Mouse (Mus musculus): ENCODE data around the gene Atp8b4. TPM values are rescaled to one million over a fixed set of nuclear protein-coding genes. Genes with fewer than 3 reads are reported as not detected.
A peak's percentile ranks its signal among the peaks of the same experiment; 100 is the strongest.
"Not testable (repeated sequence)": the region's sequence is repeated elsewhere in the genome, so short reads cannot be mapped to it uniquely, and the experiment has no call there.

Gene Atp8b4
- polyA plus RNA-seq, 1 experiment from 2014 or later = 0.44 TPM

DNA sequence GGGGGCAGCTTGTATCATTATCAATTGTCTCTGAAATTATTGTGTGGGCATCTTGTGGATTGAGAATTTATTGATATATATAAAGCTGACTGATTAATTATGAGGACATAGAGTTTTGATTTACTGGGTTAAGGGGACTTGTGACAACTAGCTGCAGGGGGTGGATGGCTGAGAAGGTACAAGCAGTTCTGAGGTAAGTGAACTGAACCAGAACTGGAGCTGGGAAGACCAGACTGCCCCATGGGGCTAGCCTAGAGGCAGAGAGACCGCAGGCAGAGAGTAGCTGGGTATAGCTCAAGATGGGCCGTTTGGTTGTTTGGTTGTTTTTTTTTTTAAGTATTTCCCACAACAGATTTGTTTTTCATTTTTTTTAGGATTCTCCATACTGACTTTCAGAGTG, 23.8 kb upstream of the Atp8b4 start:
- Histone ChIP-seq H3K4me2 (ENCODE audit: low read depth, low read length, severe bottlenecking) (no peak overlapping the region), H3K9ac (ENCODE audit: low read length) (no peak overlapping the region), H3K9me3 (ENCODE audit: control insufficient read depth, low read length) (no peaks in the 10 kb centered on the region), H3K27me3 (ENCODE audit: control insufficient read depth, insufficient read depth, low read length) (no peaks in the 10 kb centered on the region), H3K27ac (ENCODE audit: low read depth, low read length) (no peak overlapping the region), H3K36me3 (ENCODE audit: control insufficient read depth, insufficient read depth, low read length) (no peaks in the 10 kb centered on the region), H3K4me3 (ENCODE audit: low read depth, low read length) (no peak overlapping the region), H3K4me1 (replicated peaks; ENCODE audit: control insufficient read depth, insufficient read depth, low read length) (no peaks in the 10 kb centered on the region)
- DNase-seq (ENCODE audit: low spot score) (no peak), ATAC-seq (replicated peaks; ENCODE audit: low FRiP score) (no peak)
- WGBS = 78% methylated on average over 2 of the region's 2 CpGs

DNA sequence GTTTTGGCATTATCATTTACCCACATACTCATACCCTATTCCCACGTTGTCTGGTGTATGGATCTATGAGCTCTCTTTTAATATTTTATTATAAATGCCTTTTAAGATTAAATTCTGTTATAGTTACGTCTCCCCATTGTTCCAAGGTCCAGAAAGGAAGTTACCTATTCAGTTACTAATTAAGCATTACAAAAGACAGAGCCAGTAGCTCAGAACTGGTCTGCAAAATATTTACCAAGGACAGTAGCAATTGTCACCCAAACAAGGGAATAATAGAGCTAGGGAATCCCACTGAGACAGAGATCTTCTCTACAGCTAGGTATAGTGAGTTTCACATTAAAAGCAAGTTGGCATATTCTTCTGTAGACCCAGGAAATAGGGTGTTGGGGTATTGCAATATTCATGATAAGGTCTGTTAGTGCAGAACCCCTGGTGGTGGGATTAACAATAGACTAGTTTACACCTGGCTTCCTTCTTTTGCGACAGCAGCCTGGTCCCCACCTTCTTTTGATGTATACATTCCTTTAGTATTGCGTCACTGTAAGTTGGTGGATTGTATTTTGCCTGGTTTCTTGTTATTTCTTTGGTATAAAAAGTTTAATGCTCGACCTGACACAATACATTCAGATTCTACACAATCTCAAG, 22.7 kb upstream of the Atp8b4 start:
- not testable (repeated sequence) for DNase-seq (ENCODE audit: low spot score); H3K4me3 ChIP-seq (ENCODE audit: low read depth, low read length); H3K4me2 ChIP-seq (ENCODE audit: low read depth, low read length, severe bottlenecking); H3K27me3 ChIP-seq (ENCODE audit: control insufficient read depth, insufficient read depth, low read length); H3K27ac ChIP-seq (ENCODE audit: low read depth, low read length); H3K4me1 ChIP-seq (replicated peaks; ENCODE audit: control insufficient read depth, insufficient read depth, low read length); H3K36me3 ChIP-seq (ENCODE audit: control insufficient read depth, insufficient read depth, low read length); H3K9me3 ChIP-seq (ENCODE audit: control insufficient read depth, low read length); ATAC-seq (replicated peaks; ENCODE audit: low FRiP score); H3K9ac ChIP-seq (ENCODE audit: low read length)
- 68% methylated on average over 5 of the region's 5 CpGs for WGBS

DNA sequence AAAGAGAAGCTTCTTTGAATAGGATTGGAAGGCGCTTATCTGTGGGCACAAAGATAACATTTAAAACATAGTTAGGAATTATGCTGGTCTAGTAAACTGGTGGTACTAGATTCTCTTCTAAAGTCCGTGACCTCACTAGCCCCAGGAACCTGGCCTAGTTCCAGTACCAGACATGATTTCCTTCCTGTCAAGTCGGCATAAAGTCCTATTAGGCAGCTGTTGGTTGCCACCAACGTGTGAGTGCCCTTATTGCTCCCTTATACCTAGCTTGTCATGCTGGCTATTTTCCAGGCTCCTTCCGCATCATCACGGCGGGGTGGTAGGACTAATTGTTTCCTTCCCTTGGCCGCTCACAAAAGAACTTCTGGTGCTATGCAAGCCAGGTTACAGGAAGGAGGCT, 21.6 kb upstream of the Atp8b4 start:
- DNase-seq (ENCODE audit: low spot score) (no peak), ATAC-seq (replicated peaks; ENCODE audit: low FRiP score) (no peak)
- H3K9me3 ChIP-seq (ENCODE audit: control insufficient read depth, low read length) = no peaks in the 10 kb centered on the region
- H3K36me3 ChIP-seq (ENCODE audit: control insufficient read depth, insufficient read depth, low read length) = no peaks in the 10 kb centered on the region
- H3K27me3 ChIP-seq (ENCODE audit: control insufficient read depth, insufficient read depth, low read length) = no peaks in the 10 kb centered on the region
- H3K9ac ChIP-seq (ENCODE audit: low read length) = no peak overlapping the region
- 79% methylated on average over 8 of the region's 8 CpGs for WGBS
- H3K27ac ChIP-seq (ENCODE audit: low read depth, low read length) = no peak overlapping the region
- H3K4me1 ChIP-seq (replicated peaks; ENCODE audit: control insufficient read depth, insufficient read depth, low read length) = no peaks in the 10 kb centered on the region
- no peak overlapping the region for H3K4me2 ChIP-seq (ENCODE audit: low read depth, low read length, severe bottlenecking)
- no peak overlapping the region for H3K4me3 ChIP-seq (ENCODE audit: low read depth, low read length)

DNA sequence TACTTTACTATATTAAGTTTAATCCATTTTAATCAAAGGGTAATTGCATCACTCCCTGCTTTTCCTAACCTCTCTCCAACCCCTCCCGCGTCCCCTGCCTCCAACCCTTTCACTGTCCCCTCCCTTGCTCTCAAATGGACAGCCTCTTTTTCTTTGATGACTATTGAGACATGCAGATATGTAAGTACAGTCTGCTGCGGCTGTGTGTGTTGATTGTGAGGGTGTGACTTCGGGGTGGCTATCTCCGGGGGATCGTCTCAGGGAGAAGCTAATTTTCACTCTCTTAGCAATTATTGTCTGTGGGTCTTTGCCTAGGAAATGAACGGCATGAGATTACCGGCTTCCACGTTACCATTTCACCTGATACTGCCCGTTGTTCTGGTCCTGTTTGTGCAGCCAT, 21.0 kb upstream of the Atp8b4 start:
- 79% methylated on average over 10 of the region's 10 CpGs for WGBS
- no peak overlapping the region; the same call in 1 of the 2 replicates for H3K9ac ChIP-seq (ENCODE audit: low read length)
- no peaks in the 10 kb centered on the region for H3K27me3 ChIP-seq (ENCODE audit: control insufficient read depth, insufficient read depth, low read length)
- no peak overlapping the region for H3K27ac ChIP-seq (ENCODE audit: low read depth, low read length)
- no peaks in the 10 kb centered on the region for H3K9me3 ChIP-seq (ENCODE audit: control insufficient read depth, low read length)
- no peaks in the 10 kb centered on the region for H3K4me1 ChIP-seq (replicated peaks; ENCODE audit: control insufficient read depth, insufficient read depth, low read length)
- no peaks in the 10 kb centered on the region for H3K36me3 ChIP-seq (ENCODE audit: control insufficient read depth, insufficient read depth, low read length)
- H3K4me3 ChIP-seq (ENCODE audit: low read depth, low read length) = no peak overlapping the region
- no peak overlapping the region for H3K4me2 ChIP-seq (ENCODE audit: low read depth, low read length, severe bottlenecking)
- DNase-seq (ENCODE audit: low spot score) = no peak
- ATAC-seq (replicated peaks; ENCODE audit: low FRiP score) = no peak

DNA sequence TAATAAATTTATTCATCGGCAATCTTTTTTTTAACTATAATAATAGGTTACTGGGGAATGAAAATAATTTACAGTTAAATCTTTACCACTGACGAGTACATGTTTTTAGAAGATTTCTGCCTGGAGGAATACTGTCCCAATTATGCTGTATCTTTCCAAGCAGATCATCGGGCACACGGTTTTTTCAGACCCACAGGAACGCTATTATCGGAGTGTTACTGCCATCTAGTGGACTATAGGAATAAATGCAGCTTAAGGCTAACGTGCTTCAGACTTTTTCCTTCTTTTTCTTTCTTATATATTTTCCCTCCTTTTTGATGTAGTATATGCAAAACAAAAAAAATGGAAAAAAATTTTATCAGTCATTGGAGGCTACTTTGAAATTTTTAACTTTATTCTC, 20.4 kb upstream of the Atp8b4 start:
- ATAC-seq (replicated peaks; ENCODE audit: low FRiP score) = peak; percentile 71
- WGBS = 12% methylated on average over 7 of the region's 7 CpGs
- no peaks in the 10 kb centered on the region for H3K36me3 ChIP-seq (ENCODE audit: control insufficient read depth, insufficient read depth, low read length)
- H3K27me3 ChIP-seq (ENCODE audit: control insufficient read depth, insufficient read depth, low read length) = no peaks in the 10 kb centered on the region
- no peaks in the 10 kb centered on the region for H3K9me3 ChIP-seq (ENCODE audit: control insufficient read depth, low read length)
- no peaks in the 10 kb centered on the region for H3K4me1 ChIP-seq (replicated peaks; ENCODE audit: control insufficient read depth, insufficient read depth, low read length)
- no peak overlapping the region for H3K4me2 ChIP-seq (ENCODE audit: low read depth, low read length, severe bottlenecking)
- H3K27ac ChIP-seq (ENCODE audit: low read depth, low read length) = no peak overlapping the region
- no peak for DNase-seq (ENCODE audit: low spot score)
- H3K9ac ChIP-seq (ENCODE audit: low read length) = no peak overlapping the region
- H3K4me3 ChIP-seq (ENCODE audit: low read depth, low read length) = no peak overlapping the region

DNA sequence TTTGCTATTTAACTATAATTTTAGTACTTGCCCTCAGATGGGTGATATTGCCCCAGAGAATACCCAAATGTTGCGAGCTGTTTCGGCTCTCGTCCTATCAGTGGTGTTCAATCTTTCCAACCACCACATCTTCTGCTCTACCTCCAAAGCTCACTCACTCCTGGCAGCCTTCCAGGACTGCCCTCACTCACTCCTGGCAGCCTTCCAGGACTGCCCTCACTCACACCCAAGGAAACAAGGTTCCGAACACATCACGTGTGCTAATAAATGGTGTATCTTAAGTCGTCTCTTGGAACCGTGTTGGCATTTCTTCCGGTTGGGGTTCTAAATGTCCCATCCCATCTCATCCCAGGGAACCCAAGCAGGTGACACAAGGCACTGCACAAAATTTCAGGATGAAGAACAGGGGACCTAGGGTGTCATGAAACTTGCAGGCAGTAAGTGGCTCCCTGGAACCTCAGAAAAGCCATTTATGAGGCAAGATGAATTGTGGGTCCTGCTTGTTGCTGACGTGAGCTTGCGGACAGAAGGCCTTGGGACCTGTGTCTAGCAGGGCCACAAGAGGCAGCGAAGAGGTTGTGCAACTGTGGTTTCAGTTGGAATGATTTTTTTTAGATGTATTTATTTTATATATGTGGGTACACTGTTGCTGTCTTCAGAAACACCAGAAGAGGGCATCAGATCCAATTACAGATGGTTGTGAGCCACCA, 19.6 kb upstream of the Atp8b4 start:
- H3K4me1 ChIP-seq (replicated peaks; ENCODE audit: control insufficient read depth, insufficient read depth, low read length) = no peaks in the 10 kb centered on the region
- no peak overlapping the region for H3K9ac ChIP-seq (ENCODE audit: low read length)
- ATAC-seq (replicated peaks; ENCODE audit: low FRiP score) (no peak), DNase-seq (ENCODE audit: low spot score) (no peak)
- no peak overlapping the region for H3K27ac ChIP-seq (ENCODE audit: low read depth, low read length)
- no peak overlapping the region for H3K4me2 ChIP-seq (ENCODE audit: low read depth, low read length, severe bottlenecking)
- H3K27me3 ChIP-seq (ENCODE audit: control insufficient read depth, insufficient read depth, low read length) = no peaks in the 10 kb centered on the region
- H3K9me3 ChIP-seq (ENCODE audit: control insufficient read depth, low read length) = no peaks in the 10 kb centered on the region
- H3K36me3 ChIP-seq (ENCODE audit: control insufficient read depth, insufficient read depth, low read length) = no peaks in the 10 kb centered on the region
- WGBS = 92% methylated on average over 11 of the region's 11 CpGs
- no peak overlapping the region for H3K4me3 ChIP-seq (ENCODE audit: low read depth, low read length)

DNA sequence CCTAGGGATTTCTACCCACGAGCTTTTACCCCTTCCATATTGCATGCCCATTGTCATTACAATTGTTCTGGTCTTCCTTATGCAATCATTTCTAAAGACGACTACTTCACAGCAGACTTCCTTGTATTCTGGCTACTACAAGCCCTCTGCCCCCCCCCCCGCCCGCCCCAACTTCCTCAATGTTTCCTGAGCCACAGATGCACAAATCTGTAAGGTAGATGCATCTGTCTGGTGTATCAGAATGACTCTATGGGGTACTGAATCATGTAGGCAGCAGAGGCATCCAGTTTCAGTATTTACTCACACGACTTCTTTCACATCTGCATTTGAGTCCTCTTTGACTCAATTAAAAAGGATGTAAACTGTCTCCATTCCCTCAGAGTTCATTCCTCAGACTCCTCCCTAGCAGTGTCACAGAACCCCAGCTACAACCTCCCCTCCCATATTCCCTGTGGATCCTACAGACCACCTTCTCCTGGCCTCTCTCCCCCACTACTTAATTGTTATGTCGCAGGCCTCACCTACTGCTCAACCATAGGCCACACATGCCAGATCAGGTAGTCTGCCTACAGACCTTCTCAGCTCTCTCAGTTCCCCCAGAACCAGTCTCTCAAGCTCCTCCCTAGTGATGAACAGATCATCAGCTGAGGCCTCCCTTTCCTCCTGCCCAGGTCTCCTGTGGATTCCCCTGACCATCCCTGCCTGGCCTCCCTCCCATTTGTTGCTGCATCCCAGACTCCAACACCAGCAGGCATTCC, 14.8 kb upstream of the Atp8b4 start:
- no peak overlapping the region for H3K9ac ChIP-seq (ENCODE audit: low read length)
- ATAC-seq (replicated peaks; ENCODE audit: low FRiP score) = no peak
- whole genome bisulfite sequencing = 79% methylated on average over 6 of the region's 6 CpGs

DNA sequence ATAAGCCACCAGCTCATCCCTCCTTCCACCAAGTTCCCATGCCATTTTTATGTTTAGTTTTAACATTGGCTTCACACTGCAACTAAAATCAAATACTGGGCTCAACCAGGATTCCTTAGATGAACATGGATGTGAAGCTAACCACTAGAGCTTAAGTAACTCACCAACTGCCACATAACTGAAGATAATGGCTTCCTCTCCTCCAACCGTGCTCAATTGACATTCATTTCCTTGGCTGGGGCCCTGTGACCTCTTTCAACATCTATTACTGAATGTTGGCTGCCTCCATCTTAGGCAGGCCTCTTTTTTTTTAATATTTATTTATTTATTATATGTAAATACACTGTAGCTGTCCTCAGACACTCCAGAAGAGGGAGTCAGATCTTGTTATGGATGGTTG, 7.8 kb upstream of the Atp8b4 start:
- Histone ChIP-seq H3K4me1 (replicated peaks; ENCODE audit: control insufficient read depth, insufficient read depth, low read length) (no peaks in the 10 kb centered on the region), H3K36me3 (ENCODE audit: control insufficient read depth, insufficient read depth, low read length) (no peaks in the 10 kb centered on the region), H3K27ac (ENCODE audit: low read depth, low read length) (no peak overlapping the region), H3K27me3 (ENCODE audit: control insufficient read depth, insufficient read depth, low read length) (no peaks in the 10 kb centered on the region), H3K4me2 (ENCODE audit: low read depth, low read length, severe bottlenecking) (no peak overlapping the region), H3K9ac (ENCODE audit: low read length) (no peak overlapping the region), H3K9me3 (ENCODE audit: control insufficient read depth, low read length) (no peaks in the 10 kb centered on the region), H3K4me3 (ENCODE audit: low read depth, low read length) (no peak overlapping the region)
- DNase-seq (ENCODE audit: low spot score) (no peak), ATAC-seq (replicated peaks; ENCODE audit: low FRiP score) (no peak)
- WGBS = 62% methylated on average over 1 of the region's 1 CpGs

More for the DNA sequence above, 14.8 kb upstream of the Atp8b4 start:
- Histone ChIP-seq H3K27me3 (ENCODE audit: control insufficient read depth, insufficient read depth, low read length) (no peaks in the 10 kb centered on the region), H3K4me3 (ENCODE audit: low read depth, low read length) (no peak overlapping the region), H3K27ac (ENCODE audit: low read depth, low read length) (no peak overlapping the region), H3K9me3 (ENCODE audit: control insufficient read depth, low read length) (no peaks in the 10 kb centered on the region), H3K4me2 (ENCODE audit: low read depth, low read length, severe bottlenecking) (no peak overlapping the region), H3K4me1 (replicated peaks; ENCODE audit: control insufficient read depth, insufficient read depth, low read length) (no peaks in the 10 kb centered on the region), H3K36me3 (ENCODE audit: control insufficient read depth, insufficient read depth, low read length) (no peaks in the 10 kb centered on the region)
- no peak for DNase-seq (ENCODE audit: low spot score)
